Mouse (Mus musculus) embryonic facial prominence, embryonic 15.5 days (tissue): ENCODE results near the gene Otop2. TPM values are rescaled to one million over a fixed set of nuclear protein-coding genes. Genes with fewer than 3 reads are reported as not detected.
A peak's percentile ranks its signal among the peaks of the same experiment; 100 is the strongest.

Experiments used
- ATAC-seq: fragments of 200-750 bp; cut with Nextera tagmentation; 2 replicates; pipeline ENCODE4 v1.8.0; 2017; ENCODE audit warnings: low read depth, moderate TSS enrichment; ENCODE audit not compliant: insufficient number of reproducible peaks, low FRiP score, low TSS enrichment
- H3K27ac ChIP-seq: fragments of 300-500 bp; sonication (generic); replicated peaks from 2 replicates; pipeline ENCODE4 v1.5.1; 2015; ENCODE audit warnings: mild to moderate bottlenecking, inconsistent platforms
- H3K27me3 ChIP-seq: fragments of 300-500 bp; sonication (generic); 2 replicates; pipeline ENCODE4 v1.6.1; 2015; ENCODE audit warnings: inconsistent platforms
- H3K36me3 ChIP-seq: fragments of 300-500 bp; sonication (generic); 2 replicates; pipeline ENCODE4 v1.6.1; 2015; ENCODE audit warnings: mild to moderate bottlenecking, inconsistent platforms
- H3K4me1 ChIP-seq: fragments of 300-500 bp; sonication (generic); 2 replicates; pipeline ENCODE4 v1.6.1; 2015; ENCODE audit warnings: inconsistent platforms
- H3K4me2 ChIP-seq: fragments of 300-500 bp; sonication (generic); replicated peaks from 2 replicates; pipeline ENCODE4 v1.6.1; 2015; ENCODE audit warnings: mild to moderate bottlenecking, inconsistent platforms
- H3K4me3 ChIP-seq: fragments of 300-500 bp; sonication (generic); replicated peaks from 2 replicates; pipeline ENCODE4 v1.5.1; 2015; ENCODE audit warnings: mild to moderate bottlenecking, inconsistent platforms
- H3K9ac ChIP-seq: fragments of 300-500 bp; sonication (generic); 2 replicates; pipeline ENCODE4 v1.6.1; 2015; ENCODE audit warnings: inconsistent platforms
- H3K9me3 ChIP-seq: fragments of 300-500 bp; sonication (generic); replicated peaks from 2 replicates; pipeline ENCODE4 v1.6.1; 2016; ENCODE audit warnings: inconsistent platforms
- WGBS: fragments of 180-500 bp; shearing (Covaris S2); methylation state at CpG from one replicate; pipeline ENCODE4 v1.1.7; 2015; 5-methylcytosine and 5-hydroxymethylcytosine counted together
- polyA plus RNA-seq: library from polyadenylated mRNA; unstranded; fragments of >200 nt; fragmentation: Nextera tagmentation; extraction: Ambion mirVana; gene quantifications from 2 replicates; pipeline ENCODE4 v1.2.1, GENCODE M21; 2015

Otop2 gene
- polyA plus RNA-seq, 1 experiment from 2014 or later = 0.32 TPM

GRCm38 (mm10) chr11:115300745-115301144 lies 6.2 kb upstream of the Otop2 start:
- Histone ChIP-seq H3K4me1 (peaks cover 18% of the 10 kb centered on the region), H3K4me3 (no peak overlapping the region), H3K36me3 (no peaks in the 10 kb centered on the region), H3K9me3 (0 out of 2 replicates have a peak, but pooled peaks cover 4% of the 10 kb centered on the region), H3K27ac (no peak overlapping the region), H3K9ac (no peak overlapping the region), H3K4me2 (no peak overlapping the region), H3K27me3 (peaks cover 40% of the 10 kb centered on the region)
- WGBS = 85% methylated on average over 4 of the region's 4 CpGs
- ATAC-seq = no peak

DNA sequence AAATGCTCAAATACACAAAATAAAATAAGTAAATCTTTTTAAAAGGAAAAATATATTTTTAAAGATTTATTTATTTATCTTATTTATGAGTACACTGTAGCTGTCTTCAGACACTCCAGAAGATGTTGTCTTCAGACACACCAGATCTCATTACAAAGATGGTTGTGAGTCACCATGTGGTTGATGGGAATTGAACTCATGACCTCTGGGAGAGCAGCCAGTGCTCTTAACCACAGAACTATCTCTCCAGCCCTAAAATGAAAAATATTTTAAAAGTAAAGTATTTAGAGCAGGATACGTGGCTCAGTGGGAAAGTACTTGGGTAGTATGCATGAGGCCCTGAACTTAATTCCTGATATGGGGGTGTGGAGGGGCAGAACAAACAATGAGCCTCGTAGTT lies 5.6 kb upstream of the Otop2 start:
- no peak overlapping the region for H3K9ac ChIP-seq
- peaks cover 34% of the 10 kb centered on the region for H3K27me3 ChIP-seq
- no peak overlapping the region for H3K4me2 ChIP-seq
- no peak for ATAC-seq
- no peaks in the 10 kb centered on the region for H3K36me3 ChIP-seq
- no peak overlapping the region for H3K4me3 ChIP-seq
- WGBS = 79% methylated on average over 2 of the region's 2 CpGs
- 0 out of 2 replicates have a peak, but pooled peaks cover 4% of the 10 kb centered on the region for H3K9me3 ChIP-seq
- no peak overlapping the region for H3K27ac ChIP-seq
- peaks cover 18% of the 10 kb centered on the region for H3K4me1 ChIP-seq

- H3K4me3 ChIP-seq = no peak overlapping the region
- no peak overlapping the region for H3K4me2 ChIP-seq
- no peak overlapping the region for H3K9ac ChIP-seq
- 68% methylated on average over 8 of the region's 8 CpGs for WGBS
- no peak overlapping the region for H3K27ac ChIP-seq
- peaks cover 18% of the 10 kb centered on the region for H3K4me1 ChIP-seq
- H3K36me3 ChIP-seq = no peaks in the 10 kb centered on the region
- 0 out of 2 replicates have a peak, but pooled peaks cover 4% of the 10 kb centered on the region for H3K9me3 ChIP-seq
- H3K27me3 ChIP-seq = peaks cover 24% of the 10 kb centered on the region
- ATAC-seq = no peak
These were observed 3.8 kb upstream of the Otop2 start for GRCm38 (mm10) chr11:115303167-115303566.

- Histone ChIP-seq H3K4me2 (no peak overlapping the region), H3K9me3 (no peaks in the 10 kb centered on the region), H3K27ac (no peak overlapping the region), H3K9ac (no peak overlapping the region), H3K36me3 (no peaks in the 10 kb centered on the region), H3K4me1 (peaks cover 18% of the 10 kb centered on the region), H3K4me3 (no peak overlapping the region), H3K27me3 (peaks cover 23% of the 10 kb centered on the region)
- no peak for ATAC-seq
- WGBS = 60% methylated on average over 1 of the region's 1 CpGs
These were observed 1.8 kb downstream of the Otop2 start for GRCm38 (mm10) chr11:115308781-115309180.

- no peak overlapping the region for H3K27ac ChIP-seq
- ATAC-seq = no peak
- H3K4me2 ChIP-seq = no peak overlapping the region
- WGBS = 47% methylated on average over 2 of the region's 2 CpGs
- no peak overlapping the region for H3K4me3 ChIP-seq
- no peak overlapping the region for H3K9ac ChIP-seq
- no peaks in the 10 kb centered on the region for H3K36me3 ChIP-seq
- peaks cover 70% of the 10 kb centered on the region for H3K27me3 ChIP-seq
- no peaks in the 10 kb centered on the region for H3K9me3 ChIP-seq
- H3K4me1 ChIP-seq = peaks cover 5% of the 10 kb centered on the region; the same call in 1 of the 2 replicates
These were observed 7.3 kb downstream of the Otop2 start for GRCm38 (mm10) chr11:115314249-115314648.

- Histone ChIP-seq H3K27ac (no peak overlapping the region), H3K9me3 (no peaks in the 10 kb centered on the region), H3K9ac (no peak overlapping the region), H3K4me3 (no peak overlapping the region), H3K4me1 (peaks cover 11% of the 10 kb centered on the region; the same call in 1 of the 2 replicates), H3K4me2 (no peak overlapping the region), H3K27me3 (peaks cover 97% of the 10 kb centered on the region), H3K36me3 (no peaks in the 10 kb centered on the region)
- ATAC-seq = no peak
- WGBS = 61% methylated on average over 7 of the region's 7 CpGs
These were observed 10.2 kb downstream of the Otop2 start for GRCm38 (mm10) chr11:115317204-115317603.

GRCm38 (mm10) chr11:115318245-115319027 lies 11.5 kb downstream of the Otop2 start:
- H3K36me3 ChIP-seq = no peaks in the 10 kb centered on the region
- 4% methylated on average over 63 of the region's 63 CpGs for WGBS
- H3K27me3 ChIP-seq = peaks cover 97% of the 10 kb centered on the region
- no peak overlapping the region for H3K4me3 ChIP-seq
- H3K9me3 ChIP-seq = no peaks in the 10 kb centered on the region
- H3K9ac ChIP-seq = no peak overlapping the region
- H3K4me1 ChIP-seq = peaks cover 12% of the 10 kb centered on the region; the same call in 1 of the 2 replicates
- no peak overlapping the region for H3K4me2 ChIP-seq
- ATAC-seq = no peak
- H3K27ac ChIP-seq = no peak overlapping the region

DNA sequence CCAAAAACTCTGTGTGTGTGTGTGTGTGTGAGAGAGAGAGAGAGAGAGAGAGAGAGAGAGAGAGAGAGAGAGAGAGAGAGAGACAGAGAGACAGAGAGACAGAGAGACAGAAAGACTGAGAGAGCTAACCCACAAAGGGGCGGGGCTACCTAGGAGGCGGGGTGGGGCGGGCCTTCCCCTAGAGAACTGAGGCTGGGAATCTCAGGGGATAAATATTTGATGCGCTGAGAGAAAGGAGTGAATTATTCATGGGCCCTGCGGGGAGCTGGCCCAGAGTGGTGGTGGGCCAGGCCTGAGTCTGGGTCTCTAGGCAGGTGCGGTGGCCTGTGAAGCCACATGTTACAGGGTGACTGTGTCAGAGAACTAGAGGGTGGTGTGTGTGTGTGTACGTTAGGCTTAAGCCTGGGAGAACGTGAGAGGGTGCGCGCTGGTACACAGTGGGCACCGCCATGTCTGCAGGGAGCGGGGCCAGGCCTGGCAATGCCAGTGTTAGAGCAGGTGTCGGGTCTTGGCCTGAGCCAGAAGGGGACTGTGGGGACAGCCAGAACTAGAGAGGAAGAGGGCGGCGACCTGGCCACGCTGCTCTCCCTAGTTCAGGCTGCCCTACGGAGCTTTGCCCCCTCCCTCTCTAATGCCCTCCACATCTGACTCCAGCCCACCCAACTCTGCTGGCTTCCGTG lies 12.9 kb downstream of the Otop2 start:
- no peak overlapping the region for H3K4me2 ChIP-seq
- H3K4me1 ChIP-seq = peaks cover 12% of the 10 kb centered on the region; the same call in 1 of the 2 replicates
- no peak overlapping the region for H3K27ac ChIP-seq
- no peak overlapping the region for H3K9ac ChIP-seq
- H3K4me3 ChIP-seq = no peak overlapping the region
- peaks cover 100% of the 10 kb centered on the region for H3K27me3 ChIP-seq
- no peak for ATAC-seq
- WGBS = 5% methylated on average over 18 of the region's 18 CpGs
- no peaks in the 10 kb centered on the region for H3K36me3 ChIP-seq
- H3K9me3 ChIP-seq = no peaks in the 10 kb centered on the region

- Histone ChIP-seq H3K4me1 (peaks cover 12% of the 10 kb centered on the region; the same call in 1 of the 2 replicates), H3K4me3 (0 out of 2 replicates have a peak within 1 kb of the TSS, but pooled peaks have one; percentile 3), H3K27me3 (peaks cover 89% of the 10 kb centered on the region), H3K4me2 (no peak within 1 kb of the TSS; the same call in 1 of the 2 replicates), H3K9me3 (no peaks in the 10 kb centered on the region), H3K9ac (no peak within 1 kb of the TSS), H3K27ac (no peak within 1 kb of the TSS), H3K36me3 (no peaks in the 10 kb centered on the region)
- ATAC-seq = no peak
- 4% methylated on average over 35 of the region's 35 CpGs for WGBS
These were observed 15.1 kb downstream of the Otop2 start, which contains the start of gene Ush1g for GRCm38 (mm10) chr11:115321906-115322693. TSS of gene Ush1g (minus strand) at chr11:115322041.

- no peak overlapping the region for H3K4me2 ChIP-seq
- peaks cover 84% of the 10 kb centered on the region for H3K27me3 ChIP-seq
- 17% methylated on average over 32 of the region's 32 CpGs for WGBS
- H3K9ac ChIP-seq = no peak overlapping the region
- H3K36me3 ChIP-seq = no peaks in the 10 kb centered on the region
- no peak overlapping the region for H3K4me3 ChIP-seq
- H3K9me3 ChIP-seq = no peaks in the 10 kb centered on the region
- no peak for ATAC-seq
- H3K4me1 ChIP-seq = peaks cover 12% of the 10 kb centered on the region; the same call in 1 of the 2 replicates
- no peak overlapping the region for H3K27ac ChIP-seq
These were observed 16.4 kb downstream of the Otop2 start for GRCm38 (mm10) chr11:115323354-115323753.

DNA sequence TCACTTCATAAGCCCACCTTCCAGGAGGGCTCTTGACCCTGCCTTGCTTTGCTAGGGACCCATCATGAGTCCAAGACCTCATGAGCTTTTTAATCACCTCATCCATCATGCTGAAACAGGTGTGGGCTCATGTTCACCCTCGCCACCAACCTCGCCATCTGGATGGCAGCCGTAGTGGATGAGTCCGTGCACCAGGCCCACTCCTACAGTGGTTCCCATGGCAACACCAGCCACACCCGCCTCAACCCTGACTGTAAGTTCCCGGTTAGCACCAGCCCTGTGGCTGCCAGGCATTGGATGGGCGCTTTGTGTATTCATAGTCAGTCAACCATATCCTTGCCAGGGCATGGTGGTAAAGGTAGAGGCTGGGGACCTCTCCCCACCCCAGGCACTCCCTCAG lies 19.8 kb downstream of the Otop2 start:
- no peak overlapping the region for H3K27ac ChIP-seq
- H3K9me3 ChIP-seq = no peaks in the 10 kb centered on the region
- peaks cover 70% of the 10 kb centered on the region for H3K27me3 ChIP-seq
- H3K9ac ChIP-seq = no peak overlapping the region
- peaks cover 5% of the 10 kb centered on the region; the same call in 1 of the 2 replicates for H3K4me1 ChIP-seq
- 56% methylated on average over 7 of the region's 7 CpGs for WGBS
- H3K4me2 ChIP-seq = no peak overlapping the region
- no peaks in the 10 kb centered on the region for H3K36me3 ChIP-seq
- no peak overlapping the region for H3K4me3 ChIP-seq
- no peak for ATAC-seq
